Mouse (Mus musculus): ENCODE measurements around the gene Gsg1l.

GRCm38 (mm10) chr7:126031598-126032364 is 50.4 kb downstream of the Gsg1l start:
- TF ChIP-seq CTCF (IDR thresholded peaks at IDR 0.05; ENCODE audit: low read depth, low read length) (no peak), GATA1 (IDR thresholded peaks at IDR 0.05; ENCODE audit: borderline replicate concordance, low read length) (no peak), TAL1 (conservative IDR thresholded peaks at IDR 0.05; ENCODE audit: low read depth, low read length) (no peak)
